Mouse (Mus musculus) heart, postnatal 0 days (tissue): ENCODE measurements around the gene Ssmem1. TPM values are rescaled to one million over a fixed set of nuclear protein-coding genes. Genes with fewer than 3 reads are reported as not detected.
A peak's percentile ranks its signal among the peaks of the same experiment; 100 is the strongest.

Experiments
- ATAC-seq: fragments of 200-750 bp; cut with Nextera tagmentation; 2 replicates; pipeline ENCODE4 v1.8.0; 2017; ENCODE audit warnings: low read depth, moderate number of reproducible peaks, moderate library complexity; ENCODE audit not compliant: insufficient read depth
- DNase-seq: peaks from one replicate; pipeline ENCODE4 v3.0.0-alpha.2; 2016; ENCODE audit warnings: low spot score
- H3K27ac ChIP-seq: fragments of 300-500 bp; sonication (generic); 2 replicates; pipeline ENCODE4 v1.5.1; 2014; ENCODE audit warnings: low read depth, mild to moderate bottlenecking
- H3K27me3 ChIP-seq: fragments of 300-500 bp; sonication (generic); 2 replicates; pipeline ENCODE4 v1.6.1; 2014; ENCODE audit warnings: low read length, mixed read lengths; ENCODE audit not compliant: control insufficient read depth, insufficient read depth
- H3K36me3 ChIP-seq: fragments of 300-500 bp; sonication (generic); replicated peaks from 2 replicates; pipeline ENCODE4 v1.6.1; 2014; ENCODE audit warnings: low read length, mixed read lengths; ENCODE audit not compliant: control insufficient read depth, insufficient read depth
- H3K4me1 ChIP-seq: fragments of 300-500 bp; sonication (generic); 2 replicates; pipeline ENCODE4 v1.6.1; 2014; ENCODE audit warnings: antibody characterized with exemption; ENCODE audit not compliant: control insufficient read depth, insufficient read depth
- H3K4me2 ChIP-seq: fragments of 300-500 bp; sonication (generic); 2 replicates; pipeline ENCODE4 v1.6.1; 2014; ENCODE audit warnings: low read depth, mild to moderate bottlenecking, low read length, moderate library complexity
- H3K4me3 ChIP-seq: fragments of 300-500 bp; sonication (generic); 2 replicates; pipeline ENCODE4 v1.5.1; 2014; ENCODE audit warnings: low read depth, low read length
- H3K9ac ChIP-seq: fragments of 300-500 bp; sonication (generic); replicated peaks from 2 replicates; pipeline ENCODE4 v1.6.1; 2014; ENCODE audit warnings: low read depth, low read length, mixed read lengths
- H3K9me3 ChIP-seq: fragments of 300-500 bp; sonication (generic); replicated peaks from 2 replicates; pipeline ENCODE4 v1.6.1; 2016; ENCODE audit warnings: low read length; ENCODE audit not compliant: control insufficient read depth
- CTCF ChIP-seq: IDR thresholded peaks from 2 replicates; pipeline ENCODE4 v1.5.1; 2016; ENCODE audit warnings: antibody characterized with exemption, control low read depth, low read depth
- EP300 ChIP-seq: IDR thresholded peaks from 2 replicates; pipeline ENCODE4 v1.6.1; 2016; ENCODE audit warnings: antibody characterized with exemption, low read depth
- WGBS: fragments of 180-500 bp; shearing (Covaris S2); extraction: QIAGEN DNeasy Blood & Tissue Kit; methylation state at CpG from one replicate; pipeline ENCODE4 v1.1.7; 2014; 5-methylcytosine and 5-hydroxymethylcytosine counted together
- polyA plus RNA-seq: library from polyadenylated mRNA; unstranded; fragments of >200 nt; fragmentation: Nextera tagmentation; extraction: Ambion mirVana; gene quantifications from 2 replicates; pipeline ENCODE4 v1.2.1, GENCODE M21; 2015
- total RNA-seq: library from RNA; depleted of rRNA; stranded (reverse); fragments of >200 nt; gene quantifications from 2 replicates; pipeline ENCODE4 v1.2.3, GENCODE M21; 2014; ENCODE audit warnings: low replicate concordance

The Ssmem1 gene
- total and polyA plus RNA-seq, 2 experiments from 2014 or later = 0.08 TPM; not detected in 1

GRCm38 (mm10) chr6:30541009-30541799 lies 31.6 kb downstream of the Ssmem1 start, which contains the start of gene Cpa2:
TSS of gene Cpa2 (plus strand) at chr6:30541582.
- DNase-seq (no peak), ATAC-seq (no peak)
- no peak within 1 kb of the TSS for H3K9ac ChIP-seq
- no peak within 1 kb of the TSS for H3K27ac ChIP-seq
- no peaks in the 10 kb centered on the region for H3K27me3 ChIP-seq
- H3K36me3 ChIP-seq = no peaks in the 10 kb centered on the region
- no peak within 1 kb of the TSS for H3K4me2 ChIP-seq
- peaks cover 16% of the 10 kb centered on the region; the same call in 1 of the 2 replicates for H3K4me1 ChIP-seq
- TF ChIP-seq EP300 = no peak
- TF ChIP-seq CTCF = no peak
- no peak within 1 kb of the TSS for H3K4me3 ChIP-seq
- WGBS = 76% methylated on average over 11 of the region's 11 CpGs
- no peaks in the 10 kb centered on the region for H3K9me3 ChIP-seq

GRCm38 (mm10) chr6:30542277-30542676 lies 32.6 kb downstream of the Ssmem1 start:
- ATAC-seq = no peak
- no peak for DNase-seq
- H3K4me1 ChIP-seq = peaks cover 26% of the 10 kb centered on the region
- H3K27ac ChIP-seq = no peak overlapping the region
- H3K27me3 ChIP-seq = no peaks in the 10 kb centered on the region
- H3K36me3 ChIP-seq = no peaks in the 10 kb centered on the region
- H3K9ac ChIP-seq = no peak overlapping the region
- no peak for TF ChIP-seq EP300
- TF ChIP-seq CTCF = no peak
- 43% methylated on average over 6 of the region's 6 CpGs for WGBS
- no peaks in the 10 kb centered on the region for H3K9me3 ChIP-seq
- no peak overlapping the region for H3K4me2 ChIP-seq
- no peak overlapping the region for H3K4me3 ChIP-seq

GRCm38 (mm10) chr6:30543077-30543476 lies 33.4 kb downstream of the Ssmem1 start:
- no peak overlapping the region for H3K4me3 ChIP-seq
- WGBS = 48% methylated on average over 12 of the region's 12 CpGs
- ATAC-seq (no peak), DNase-seq (no peak)
- no peaks in the 10 kb centered on the region for H3K36me3 ChIP-seq
- no peaks in the 10 kb centered on the region for H3K9me3 ChIP-seq
- no peak overlapping the region for H3K4me2 ChIP-seq
- H3K4me1 ChIP-seq = peaks cover 28% of the 10 kb centered on the region
- no peak overlapping the region for H3K9ac ChIP-seq
- H3K27me3 ChIP-seq = no peaks in the 10 kb centered on the region
- TF ChIP-seq EP300 (no peak), CTCF (no peak)
- H3K27ac ChIP-seq = no peak overlapping the region

DNA sequence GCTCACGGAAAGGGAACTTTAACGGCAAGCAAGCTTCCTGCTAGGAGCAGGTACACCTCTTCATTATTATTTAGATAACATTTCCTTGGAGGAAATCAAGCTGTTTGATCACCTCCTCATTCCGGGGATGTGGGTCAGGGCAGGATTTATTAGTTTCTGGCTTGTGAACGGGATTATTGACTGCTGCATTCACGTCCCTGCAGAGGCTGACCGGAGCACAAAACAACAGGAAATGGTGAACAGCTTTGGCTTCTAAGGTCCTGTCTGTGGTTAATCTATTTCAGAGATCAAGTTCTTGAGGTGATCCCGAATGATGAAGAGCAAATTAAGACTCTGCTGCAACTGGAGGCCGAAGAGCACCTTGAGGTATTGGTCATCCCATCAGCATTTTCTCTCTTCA lies 34.2 kb downstream of the Ssmem1 start:
- Histone ChIP-seq H3K27me3 (no peaks in the 10 kb centered on the region), H3K27ac (no peak overlapping the region), H3K9ac (no peak overlapping the region), H3K4me1 (peaks cover 32% of the 10 kb centered on the region), H3K4me3 (no peak overlapping the region), H3K36me3 (no peaks in the 10 kb centered on the region), H3K4me2 (no peak overlapping the region), H3K9me3 (no peaks in the 10 kb centered on the region)
- TF ChIP-seq CTCF (no peak), EP300 (no peak)
- WGBS = 63% methylated on average over 8 of the region's 8 CpGs
- ATAC-seq (no peak), DNase-seq (no peak)

DNA sequence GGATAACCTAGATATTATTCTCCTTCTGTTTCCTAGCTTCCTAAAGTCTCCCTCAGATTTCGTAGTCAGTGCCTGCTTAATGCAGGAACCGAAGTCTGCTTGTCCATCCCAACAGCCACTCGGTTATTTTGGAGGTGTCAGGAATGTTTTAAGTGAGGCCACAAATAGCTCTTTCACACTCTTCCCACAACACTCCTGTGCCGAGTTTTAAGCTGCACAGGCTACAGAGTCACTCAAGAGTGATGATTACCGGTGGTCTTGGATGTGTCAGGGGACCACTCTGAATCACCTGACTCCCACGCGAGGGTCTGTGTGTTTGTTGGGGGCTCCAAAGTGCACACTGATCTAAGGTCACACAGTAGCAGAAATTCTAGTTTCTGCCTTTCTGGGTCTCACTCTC lies 36.0 kb downstream of the Ssmem1 start:
- Histone ChIP-seq H3K4me1 (peaks cover 32% of the 10 kb centered on the region), H3K36me3 (no peaks in the 10 kb centered on the region), H3K9me3 (no peaks in the 10 kb centered on the region), H3K4me2 (no peak overlapping the region; the same call in 1 of the 2 replicates), H3K4me3 (no peak overlapping the region), H3K27me3 (no peaks in the 10 kb centered on the region), H3K9ac (no peak overlapping the region), H3K27ac (peak overlapping the region; percentile 92)
- WGBS = 39% methylated on average over 7 of the region's 7 CpGs
- TF ChIP-seq EP300 (peak; percentile 61; the same call in 1 of the 2 replicates), CTCF (no peak)
- peak; percentile 81 for ATAC-seq
- DNase-seq = peak; percentile 80
